Mouse (Mus musculus) hindlimb bud, embryonic 11.5 days (tissue): ENCODE data around the gene St7.

Source experiments
- DNase-seq: peaks from one replicate; pipeline ENCODE4 v3.0.0-alpha.2; 2012; ENCODE audit warnings: low read depth, low spot score; ENCODE audit errors: extremely low spot score

St7 gene

DNA sequence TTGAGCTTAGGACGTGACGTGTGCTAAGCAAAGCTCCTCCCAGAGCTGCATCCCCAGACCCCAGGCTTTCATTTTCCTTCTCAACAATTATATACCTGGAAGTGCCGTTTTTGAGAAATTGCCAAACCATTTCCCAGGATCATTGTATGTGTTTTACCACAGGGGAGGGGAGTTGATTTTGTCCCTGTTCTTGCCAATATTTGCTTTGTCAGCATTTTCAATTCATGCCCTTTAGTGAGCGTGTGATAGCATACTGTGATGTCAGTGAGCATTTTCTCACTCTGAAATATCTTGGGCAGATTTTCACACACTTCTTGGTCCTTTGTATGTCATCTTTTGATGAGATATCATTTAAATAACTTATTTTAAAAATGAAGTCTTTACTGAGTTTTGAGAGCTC lies 65.8 kb downstream of the St7 start:
- DNase-seq: no peak

- DNase-seq: no peak
Measured at GRCm38 (mm10) chr6:17763963-17764659, 71.4 kb downstream of the St7 start.

- DNase-seq: no peak
Measured at GRCm38 (mm10) chr6:17764660-17764998, 71.9 kb downstream of the St7 start.

- no peak for DNase-seq
Measured at GRCm38 (mm10) chr6:17769972-17770644, 77.4 kb downstream of the St7 start.

GRCm38 (mm10) chr6:17770645-17771345 lies 78.1 kb downstream of the St7 start:
- DNase-seq: peak; percentile 20

DNA sequence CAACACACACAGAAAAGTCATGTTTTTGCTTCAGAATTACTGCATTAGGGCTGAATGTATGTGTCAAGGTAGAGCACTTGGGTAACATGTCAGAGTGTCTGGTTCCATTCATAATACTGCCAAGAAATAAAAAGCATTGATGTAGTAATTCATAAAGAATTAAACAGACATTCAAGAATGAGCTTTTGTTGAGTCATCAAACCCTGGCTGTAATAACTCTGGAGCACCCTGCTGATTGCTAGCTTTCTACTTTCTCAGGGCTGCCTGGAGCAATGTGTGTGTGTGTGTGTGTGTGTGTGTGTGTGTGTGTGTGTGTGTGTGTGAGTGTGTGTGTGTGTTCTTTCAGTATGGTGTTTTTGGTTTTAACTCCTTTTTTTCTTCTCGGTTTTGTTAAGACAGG lies 78.7 kb downstream of the St7 start:
- DNase-seq: no peak

DNA sequence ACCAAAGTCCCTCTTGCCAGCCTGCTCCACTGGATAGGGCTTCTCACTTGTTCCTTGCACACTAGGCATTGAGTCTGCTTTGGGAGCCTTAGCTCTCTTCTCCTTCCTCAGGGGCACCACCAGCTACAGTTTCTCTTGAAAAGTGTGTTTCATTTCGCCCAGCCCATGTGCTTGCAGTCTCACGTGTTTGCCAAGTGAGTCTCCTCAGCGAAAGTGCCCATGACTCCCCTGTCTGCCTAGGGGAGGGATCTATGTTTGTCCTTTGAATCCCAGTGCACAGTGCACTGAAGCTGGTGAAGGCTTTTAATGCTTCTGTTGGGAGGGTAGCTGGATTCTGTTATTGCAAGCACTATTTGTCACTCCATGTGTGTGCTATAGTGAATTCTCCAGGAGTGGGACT lies 79.8 kb downstream of the St7 start:
- no peak for DNase-seq

DNA sequence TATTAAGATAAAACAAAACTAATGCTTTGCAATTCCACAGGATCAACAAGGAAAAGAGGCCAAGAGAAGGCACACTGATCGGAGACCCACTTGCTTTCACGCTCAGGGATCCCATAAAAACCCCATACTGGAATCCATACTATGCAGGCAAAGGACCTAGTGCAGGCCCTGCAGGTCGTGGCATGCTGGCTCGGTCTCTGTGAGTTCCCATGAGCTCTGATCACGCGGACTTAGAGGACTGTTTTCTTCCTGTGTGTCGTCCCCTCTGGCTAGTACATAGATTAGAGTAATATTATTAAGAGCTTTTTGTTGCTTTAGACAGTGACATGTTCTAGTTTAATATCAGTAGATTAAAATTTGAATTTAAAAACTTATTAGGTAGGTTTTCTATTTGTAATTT lies 83.3 kb downstream of the St7 start:
- no peak for DNase-seq

DNA sequence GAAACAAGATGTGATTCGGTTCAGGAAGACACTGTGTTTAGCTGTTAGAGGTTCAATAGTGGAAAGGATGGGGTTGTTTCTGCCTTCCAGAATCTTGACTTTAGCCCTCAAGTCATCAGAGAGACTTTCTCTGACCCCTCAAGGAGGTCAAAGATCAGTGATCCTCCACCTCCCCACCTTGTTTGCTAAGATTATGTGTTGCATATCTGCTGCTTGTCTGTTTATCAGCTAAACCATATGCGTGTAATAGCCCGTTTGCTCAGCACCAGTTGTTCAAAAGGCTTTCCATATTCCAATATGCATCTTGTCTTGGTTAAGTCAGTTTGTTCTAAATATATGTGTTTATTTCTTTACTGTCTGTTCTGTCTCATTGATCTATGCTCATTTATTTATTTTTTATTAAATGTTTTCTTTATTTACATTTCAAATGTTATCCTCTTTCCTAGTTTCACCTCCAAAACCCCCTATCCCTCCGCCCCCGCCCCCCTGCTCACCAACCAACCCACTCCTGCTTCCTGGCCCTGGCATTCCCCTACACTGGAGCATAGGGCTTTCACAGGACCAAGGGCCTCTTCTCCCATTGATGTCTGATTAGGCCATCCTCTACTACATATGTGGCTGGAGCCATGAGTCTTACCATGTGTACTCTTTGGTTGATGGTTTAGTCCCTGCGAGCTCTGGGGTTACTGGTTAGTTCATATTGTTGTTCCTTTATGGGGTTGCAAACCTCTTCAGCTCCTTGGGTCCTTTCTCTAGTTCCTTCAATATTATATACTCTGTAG lies 84.5 kb downstream of the St7 start:
- DNase-seq: no peak

DNA sequence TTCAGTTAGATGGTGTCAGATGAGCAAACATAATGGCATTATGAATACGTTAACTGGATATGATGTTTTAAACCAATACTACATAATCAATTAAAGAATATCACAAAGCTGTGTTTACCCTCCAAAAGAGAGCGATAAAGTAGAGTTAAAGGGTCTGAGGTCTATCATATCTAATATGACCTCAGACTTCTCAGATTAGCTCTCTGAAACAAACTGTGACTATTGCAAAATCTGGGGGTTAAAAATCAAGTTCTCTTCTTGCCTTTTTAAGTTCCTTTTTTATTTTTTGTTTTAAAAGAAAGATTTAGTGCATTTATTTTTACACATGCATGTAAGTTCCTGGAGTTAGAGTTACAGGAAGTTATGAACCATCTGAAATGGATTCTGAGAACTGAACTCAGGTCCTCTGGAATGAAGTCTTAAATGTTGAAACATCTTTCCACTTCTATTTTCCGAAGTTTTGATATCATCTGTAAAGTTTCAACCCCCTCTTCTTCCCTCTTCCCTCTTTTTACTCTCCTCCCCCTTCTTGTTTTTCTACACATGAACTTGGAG lies 86.0 kb downstream of the St7 start:
- no peak for DNase-seq

DNA sequence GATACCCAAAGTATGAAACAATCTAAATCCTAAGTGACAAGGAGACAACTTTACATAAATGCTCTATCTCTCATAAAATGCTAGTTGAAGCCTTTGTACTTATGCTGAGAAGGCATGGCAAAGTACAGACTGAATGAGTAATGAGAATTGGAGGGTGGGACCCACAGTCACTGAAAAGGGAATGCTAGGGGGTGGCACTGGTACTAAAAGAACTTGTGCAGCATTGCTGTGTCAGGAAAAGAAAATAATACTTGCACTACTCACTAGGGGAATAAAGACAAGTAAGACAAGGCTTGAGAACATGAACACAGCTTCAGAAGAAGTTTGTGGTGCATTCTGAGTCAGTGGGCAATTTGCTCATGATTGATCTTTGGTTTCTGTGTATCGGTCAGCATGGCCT lies 90.8 kb downstream of the St7 start:
- DNase-seq: no peak

DNA sequence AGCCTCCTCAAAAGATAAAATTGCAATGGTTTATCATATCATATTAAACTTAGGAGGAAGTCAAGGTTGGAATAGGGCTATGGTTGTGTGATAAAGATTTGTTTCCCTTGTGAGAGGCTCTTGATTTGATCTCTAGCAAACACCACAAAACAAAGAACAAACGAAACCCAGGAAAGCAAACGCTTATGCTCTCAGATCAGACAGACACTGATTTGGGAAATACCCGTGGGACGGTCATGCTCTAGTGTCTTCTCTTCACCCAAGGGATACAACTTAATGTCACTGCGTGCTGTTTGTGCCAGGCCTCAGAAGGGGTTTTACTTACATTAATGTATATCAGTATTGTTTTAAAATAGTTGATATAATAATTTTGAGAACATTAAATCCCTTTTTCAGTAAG lies 91.8 kb downstream of the St7 start:
- DNase-seq: no peak

- no peak for DNase-seq
Measured at GRCm38 (mm10) chr6:17785248-17785647, 92.5 kb downstream of the St7 start.

DNA sequence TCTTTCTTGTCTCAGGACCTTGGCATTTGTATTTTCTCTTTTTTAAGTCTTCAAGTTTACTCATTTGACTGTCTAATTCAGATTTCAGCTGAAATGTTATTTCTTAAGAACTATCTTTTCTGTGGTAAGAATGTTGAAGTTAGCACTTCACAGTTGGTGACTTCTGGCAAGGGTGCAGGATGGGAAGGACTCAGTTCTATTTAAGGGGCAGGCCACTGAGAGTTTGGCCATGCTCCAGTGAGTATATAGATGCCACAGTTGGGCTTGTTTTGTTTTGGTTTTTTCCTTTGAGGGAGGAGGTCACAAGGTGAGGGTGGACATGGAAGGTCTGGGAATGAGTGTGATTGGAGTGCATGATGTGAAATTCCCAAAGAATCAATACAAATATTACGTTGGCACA lies 95.1 kb downstream of the St7 start:
- no peak for DNase-seq

- DNase-seq: no peak
Measured at GRCm38 (mm10) chr6:17790251-17790650, 97.5 kb downstream of the St7 start.

GRCm38 (mm10) chr6:17793471-17793870 lies 100.7 kb downstream of the St7 start:
- DNase-seq: no peak

GRCm38 (mm10) chr6:17797271-17797713 lies 104.6 kb downstream of the St7 start:
- no peak for DNase-seq

DNA sequence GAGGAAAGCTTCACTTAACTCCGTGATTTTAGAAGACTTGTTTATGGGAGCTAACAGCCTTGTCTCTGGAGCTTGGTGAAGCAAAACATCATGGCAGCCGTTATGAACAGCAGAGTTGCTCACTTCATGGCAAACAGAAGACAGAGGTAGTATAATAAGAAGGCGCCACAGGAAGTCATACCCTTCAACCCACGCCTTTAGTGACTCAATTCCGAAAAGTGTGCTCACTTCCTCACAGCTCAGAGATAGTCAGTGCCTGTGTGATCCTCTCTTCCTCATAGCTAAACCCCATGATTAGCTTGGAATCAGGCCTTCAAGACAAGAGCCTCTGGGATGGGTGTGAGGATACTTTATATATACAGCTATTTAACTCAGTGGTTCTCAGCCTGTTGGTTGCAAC lies 108.0 kb downstream of the St7 start:
- no peak for DNase-seq

GRCm38 (mm10) chr6:17804468-17804867 lies 111.7 kb downstream of the St7 start:
- DNase-seq: no peak

GRCm38 (mm10) chr6:17806569-17806968 lies 113.8 kb downstream of the St7 start:
- no peak for DNase-seq

DNA sequence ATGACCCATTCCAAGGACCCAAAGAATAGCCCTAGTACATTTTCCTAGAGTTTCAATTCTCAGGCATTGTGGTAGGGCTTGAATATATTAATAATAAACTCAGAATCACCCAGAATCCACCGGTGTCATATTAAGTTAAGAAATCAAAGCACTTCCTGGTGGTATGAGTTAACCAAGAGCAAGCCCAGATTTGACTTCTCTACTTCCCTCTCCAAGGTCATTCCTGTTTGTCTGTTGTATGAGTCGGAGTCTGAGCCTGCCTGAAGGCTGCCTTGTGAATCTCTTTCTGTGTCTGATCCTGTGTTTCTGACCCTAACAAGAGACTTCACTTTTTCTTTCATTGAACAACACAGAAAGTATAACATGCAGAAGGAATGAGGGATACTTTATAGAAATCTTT lies 118.3 kb downstream of the St7 start:
- no peak for DNase-seq
